Mouse (Mus musculus) hindbrain, embryonic 14.5 days (tissue): ENCODE measurements around the gene Ebf1. TPM values are rescaled to one million over a fixed set of nuclear protein-coding genes. Genes with fewer than 3 reads are reported as not detected.
"Not testable (repeated sequence)": the region's sequence is repeated elsewhere in the genome, so short reads cannot be mapped to it uniquely, and the experiment has no call there.

Experiments
- ATAC-seq: fragments of 200-750 bp; cut with Nextera tagmentation; 2 replicates; pipeline ENCODE4 v1.8.0; 2017; ENCODE audit warnings: moderate number of reproducible peaks, mild to moderate bottlenecking, moderate TSS enrichment, moderate library complexity; ENCODE audit not compliant: low FRiP score
- DNase-seq: peaks from one replicate; pipeline ENCODE4 v3.0.0-alpha.2; 2015; ENCODE audit warnings: low spot score
- H3K27ac ChIP-seq: fragments of 300-500 bp; sonication (generic); 2 replicates; pipeline ENCODE4 v1.5.1; 2014; ENCODE audit warnings: mild to moderate bottlenecking, moderate library complexity
- H3K27me3 ChIP-seq: fragments of 300-500 bp; sonication (generic); 2 replicates; pipeline ENCODE4 v1.6.1; 2014; ENCODE audit warnings: mild to moderate bottlenecking, low read length, mixed read lengths; ENCODE audit not compliant: control insufficient read depth, insufficient read depth
- H3K36me3 ChIP-seq: fragments of 300-500 bp; sonication (generic); replicated peaks from 2 replicates; pipeline ENCODE4 v1.6.1; 2014; ENCODE audit not compliant: control insufficient read depth, insufficient read depth
- H3K4me1 ChIP-seq: fragments of 300-500 bp; sonication (generic); replicated peaks from 2 replicates; pipeline ENCODE4 v1.6.1; 2014; ENCODE audit warnings: antibody characterized with exemption, low read length, mixed read lengths; ENCODE audit not compliant: control insufficient read depth, insufficient read depth
- H3K4me2 ChIP-seq: fragments of 300-500 bp; sonication (generic); replicated peaks from 2 replicates; pipeline ENCODE4 v1.6.1; 2014; ENCODE audit warnings: mild to moderate bottlenecking, moderate library complexity
- H3K4me3 ChIP-seq: fragments of 300-500 bp; sonication (generic); replicated peaks from 2 replicates; pipeline ENCODE4 v1.5.1; 2014; ENCODE audit warnings: mild to moderate bottlenecking, low read length
- H3K9ac ChIP-seq: fragments of 300-500 bp; sonication (generic); 2 replicates; pipeline ENCODE4 v1.6.1; 2014
- H3K9me3 ChIP-seq: fragments of 300-500 bp; sonication (generic); 2 replicates; pipeline ENCODE4 v1.6.1; 2016; ENCODE audit warnings: low read length; ENCODE audit not compliant: control insufficient read depth
- WGBS: fragments of 180-500 bp; shearing (Covaris S2); extraction: QIAGEN DNeasy Blood & Tissue Kit; methylation state at CpG from one replicate; pipeline ENCODE4 v1.1.7; 2014; 5-methylcytosine and 5-hydroxymethylcytosine counted together
- polyA plus RNA-seq: library from polyadenylated mRNA; unstranded; fragments of >200 nt; fragmentation: Nextera tagmentation; extraction: Ambion mirVana; gene quantifications from 2 replicates; pipeline ENCODE4 v1.2.1, GENCODE M21; 2014

The Ebf1 gene
- polyA plus RNA-seq, result 123 TPM in 2 replicates

- Histone ChIP-seq H3K4me3 (peak within 1 kb of the TSS; percentile 80), H3K9ac (peak within 1 kb of the TSS; percentile 97), H3K27ac (peak within 1 kb of the TSS; percentile 96), H3K9me3 (no peaks in the 10 kb centered on the region), H3K4me2 (peak within 1 kb of the TSS; percentile 60), H3K36me3 (no peaks in the 10 kb centered on the region), H3K27me3 (peaks cover 7% of the 10 kb centered on the region; the same call in 1 of the 2 replicates), H3K4me1 (peaks cover 32% of the 10 kb centered on the region)
- ATAC-seq, result peak; percentile 97
- WGBS, result under 1% methylated on average over 30 of the region's 31 CpGs
- DNase-seq, result peak; percentile 93
Measured at GRCm38 (mm10) chr11:44616788-44617712, at the start of gene Ebf1. TSS of gene Ebf1 (plus strand) at chr11:44617317.

GRCm38 (mm10) chr11:44570336-44570735 is 46.8 kb upstream of the Ebf1 start:
- not testable (repeated sequence) for H3K27me3 ChIP-seq, DNase-seq, H3K4me2 ChIP-seq, H3K27ac ChIP-seq, H3K4me1 ChIP-seq, H3K9me3 ChIP-seq, ATAC-seq, H3K9ac ChIP-seq, H3K4me3 ChIP-seq
- peaks cover 28% of the 10 kb centered on the region for H3K36me3 ChIP-seq
- 96% methylated on average over 4 of the region's 4 CpGs for WGBS

GRCm38 (mm10) chr11:44572781-44573180 is 44.3 kb upstream of the Ebf1 start:
- DNase-seq, result no peak
- no peak overlapping the region for H3K4me3 ChIP-seq
- H3K4me1 ChIP-seq, result no peaks in the 10 kb centered on the region
- 0 out of 2 replicates have a peak, but pooled peaks cover 7% of the 10 kb centered on the region for H3K9me3 ChIP-seq
- WGBS, result 98% methylated on average over 5 of the region's 5 CpGs
- ATAC-seq, result no peak
- H3K27ac ChIP-seq, result no peak overlapping the region
- H3K4me2 ChIP-seq, result no peak overlapping the region
- no peaks in the 10 kb centered on the region for H3K27me3 ChIP-seq
- 0 out of 2 replicates have a peak, but pooled peaks cover 7% of the 10 kb centered on the region for H3K36me3 ChIP-seq
- H3K9ac ChIP-seq, result no peak overlapping the region

GRCm38 (mm10) chr11:44573396-44573795 is 43.7 kb upstream of the Ebf1 start:
- DNase-seq, result no peak
- Histone ChIP-seq H3K4me2 (no peak overlapping the region), H3K4me3 (no peak overlapping the region), H3K4me1 (no peaks in the 10 kb centered on the region), H3K36me3 (0 out of 2 replicates have a peak, but pooled peaks cover 7% of the 10 kb centered on the region), H3K27me3 (no peaks in the 10 kb centered on the region), H3K9ac (no peak overlapping the region), H3K27ac (no peak overlapping the region), H3K9me3 (0 out of 2 replicates have a peak, but pooled peaks cover 7% of the 10 kb centered on the region)
- ATAC-seq, result no peak
- WGBS, result 84% methylated on average over 3 of the region's 3 CpGs

- no peaks in the 10 kb centered on the region for H3K27me3 ChIP-seq
- H3K4me1 ChIP-seq, result no peaks in the 10 kb centered on the region
- H3K9ac ChIP-seq, result no peak overlapping the region
- 0 out of 2 replicates have a peak, but pooled peaks cover 4% of the 10 kb centered on the region for H3K36me3 ChIP-seq
- ATAC-seq (no peak), DNase-seq (no peak)
- 87% methylated on average over 8 of the region's 8 CpGs for WGBS
- 0 out of 2 replicates have a peak, but pooled peaks cover 5% of the 10 kb centered on the region for H3K9me3 ChIP-seq
- no peak overlapping the region for H3K4me2 ChIP-seq
- no peak overlapping the region for H3K4me3 ChIP-seq
- no peak overlapping the region for H3K27ac ChIP-seq
Measured at GRCm38 (mm10) chr11:44574391-44574790, 42.7 kb upstream of the Ebf1 start.

GRCm38 (mm10) chr11:44574820-44575219 is 42.3 kb upstream of the Ebf1 start:
- Histone ChIP-seq H3K27me3 (no peaks in the 10 kb centered on the region), H3K9ac (no peak overlapping the region), H3K9me3 (0 out of 2 replicates have a peak, but pooled peaks cover under 1% of the 10 kb centered on the region), H3K4me1 (no peaks in the 10 kb centered on the region), H3K4me2 (no peak overlapping the region), H3K27ac (no peak overlapping the region), H3K4me3 (no peak overlapping the region), H3K36me3 (0 out of 2 replicates have a peak, but pooled peaks cover under 1% of the 10 kb centered on the region)
- DNase-seq, result no peak
- 94% methylated on average over 5 of the region's 5 CpGs for WGBS
- ATAC-seq, result no peak

- H3K4me3 ChIP-seq, result no peak overlapping the region
- 86% methylated on average over 9 of the region's 9 CpGs for WGBS
- ATAC-seq (no peak), DNase-seq (no peak)
- no peaks in the 10 kb centered on the region for H3K9me3 ChIP-seq
- no peak overlapping the region for H3K27ac ChIP-seq
- H3K27me3 ChIP-seq, result no peaks in the 10 kb centered on the region
- no peaks in the 10 kb centered on the region for H3K4me1 ChIP-seq
- no peak overlapping the region for H3K4me2 ChIP-seq
- H3K9ac ChIP-seq, result no peak overlapping the region
- no peaks in the 10 kb centered on the region for H3K36me3 ChIP-seq
Measured at GRCm38 (mm10) chr11:44577911-44578310, 39.2 kb upstream of the Ebf1 start.

- DNase-seq (no peak), ATAC-seq (no peak)
- Histone ChIP-seq H3K27ac (no peak overlapping the region), H3K9ac (no peak overlapping the region), H3K27me3 (no peaks in the 10 kb centered on the region), H3K9me3 (no peaks in the 10 kb centered on the region), H3K36me3 (no peaks in the 10 kb centered on the region), H3K4me1 (no peaks in the 10 kb centered on the region), H3K4me3 (no peak overlapping the region), H3K4me2 (no peak overlapping the region)
- 32% methylated on average over 11 of the region's 11 CpGs for WGBS
Measured at GRCm38 (mm10) chr11:44581277-44581683, 35.8 kb upstream of the Ebf1 start.

GRCm38 (mm10) chr11:44586047-44586696 is 30.9 kb upstream of the Ebf1 start:
- ATAC-seq, result peak; percentile 62; the same call in 1 of the 2 replicates
- no peak overlapping the region for H3K9ac ChIP-seq
- no peak overlapping the region for H3K27ac ChIP-seq
- H3K4me1 ChIP-seq, result no peaks in the 10 kb centered on the region
- 9% methylated on average over 3 of the region's 3 CpGs for WGBS
- peak; percentile 99 for DNase-seq
- no peaks in the 10 kb centered on the region for H3K9me3 ChIP-seq
- H3K4me2 ChIP-seq, result no peak overlapping the region
- H3K36me3 ChIP-seq, result no peaks in the 10 kb centered on the region
- no peaks in the 10 kb centered on the region for H3K27me3 ChIP-seq
- no peak overlapping the region for H3K4me3 ChIP-seq
